ENCODE assay signal across 7 mouse cellular contexts in genomic region chr13:107493765-107494164, GRCm38 (mm10).
A peak's percentile ranks its signal among the peaks of the same experiment; 100 is the strongest.
DNase-seq lines count a peak whose midpoint lies in the region; ATAC-seq and TF ChIP-seq lines count a peak whose summit lies in the region.

No protein-coding gene starts in this region.

- ATAC-seq in neural tube, embryonic 14.5 days (ENCODE audit: low read depth) = 0 out of 2 replicates have a peak, but pooled peaks have one; percentile 54
- no peak for ATAC-seq in megakaryocyte progenitor cell, adult 5-6 weeks (replicated peaks; ENCODE audit: poor library complexity)

- H3K27ac ChIP-seq in neural tube, embryonic 14.5 days (ENCODE audit: low read depth, low read length) = no peak overlapping the region
- no peak overlapping the region for H3K27ac ChIP-seq in kidney, adult 2 months (ENCODE audit: insufficient read depth, low read depth, low read length)

- H3K9me3 ChIP-seq in neural tube, embryonic 14.5 days (ENCODE audit: control insufficient read depth, low read length) = no peaks in the 10 kb centered on the region

- DNase-seq in neural tube, embryonic 10.5 days (ENCODE audit: extremely low spot score, low spot score) = no peak
- DNase-seq in cerebellum, postnatal 36 days = peak; percentile 84 to 85
- DNase-seq in kidney, adult 2 months = peak; percentile 56
- peak; percentile 77 to 78 for DNase-seq in left cerebral cortex, postnatal 10 days (ENCODE audit: extremely low spot score in 1 of 2, low spot score in 2 of 2)
- DNase-seq in right cerebral cortex, postnatal 10 days (ENCODE audit: low spot score in 2 of 2) = peak; percentile 88 to 91

- H3K4me2 ChIP-seq in neural tube, embryonic 14.5 days (ENCODE audit: low read depth, low read length) = no peak overlapping the region

- no peak for TF ChIP-seq POLR2A in kidney, adult 2 months (IDR thresholded peaks at IDR 0.05; ENCODE audit: low read depth, low read length)

- 77% methylated on average over 13 of the region's 13 CpGs for WGBS in neural tube, embryonic 14.5 days
- WGBS in kidney, adult 2 months = 59% methylated on average over 13 of the region's 13 CpGs

- H3K9ac ChIP-seq in neural tube, embryonic 14.5 days (replicated peaks; ENCODE audit: low read depth, low read length) = no peak overlapping the region

- intact Hi-C loops in left cerebral cortex, postnatal 10 days (cut with DNase I) = no loop called here

- H3K36me3 ChIP-seq in neural tube, embryonic 14.5 days (ENCODE audit: control insufficient read depth, insufficient read depth, low read length) = no peaks in the 10 kb centered on the region
- H3K36me3 ChIP-seq in kidney, adult 2 months (ENCODE audit: control insufficient read depth, insufficient read depth, low read length) = no peaks in the 10 kb centered on the region

- H3K27me3 ChIP-seq in neural tube, embryonic 14.5 days (ENCODE audit: control insufficient read depth, insufficient read depth, low read length) = no peaks in the 10 kb centered on the region
- H3K27me3 ChIP-seq in kidney, adult 2 months (replicated peaks; ENCODE audit: control insufficient read depth, insufficient read depth, low read length) = no peaks in the 10 kb centered on the region; the same call in 1 of the 2 replicates

- H3K4me1 ChIP-seq in neural tube, embryonic 14.5 days (ENCODE audit: control insufficient read depth, insufficient read depth, low read length) = no peaks in the 10 kb centered on the region
- H3K4me1 ChIP-seq in kidney, adult 2 months (ENCODE audit: control insufficient read depth, insufficient read depth, low read length) = no peaks in the 10 kb centered on the region

- TF ChIP-seq CTCF in kidney, adult 2 months (conservative IDR thresholded peaks at IDR 0.05; ENCODE audit: insufficient read depth, insufficient read length, low read depth, low read length) = no peak

- H3K4me3 ChIP-seq in neural tube, embryonic 14.5 days (ENCODE audit: low read depth, low read length) = no peak overlapping the region
- no peak overlapping the region for H3K4me3 ChIP-seq in kidney, adult 2 months (ENCODE audit: insufficient read depth, low read depth, low read length)
